Mouse (Mus musculus) heart, postnatal 0 days (tissue): ENCODE results near the gene Hcrtr1. TPM values are rescaled to one million over a fixed set of nuclear protein-coding genes. Genes with fewer than 3 reads are reported as not detected.

Experiments
- ATAC-seq: fragments of 200-750 bp; cut with Nextera tagmentation; 2 replicates; pipeline ENCODE4 v1.8.0; 2017; ENCODE audit warnings: low read depth, moderate number of reproducible peaks, moderate library complexity; ENCODE audit not compliant: insufficient read depth
- DNase-seq: peaks from one replicate; pipeline ENCODE4 v3.0.0-alpha.2; 2016; ENCODE audit warnings: low spot score
- H3K27ac ChIP-seq: fragments of 300-500 bp; sonication (generic); 2 replicates; pipeline ENCODE4 v1.5.1; 2014; ENCODE audit warnings: low read depth, mild to moderate bottlenecking
- H3K27me3 ChIP-seq: fragments of 300-500 bp; sonication (generic); 2 replicates; pipeline ENCODE4 v1.6.1; 2014; ENCODE audit warnings: low read length, mixed read lengths; ENCODE audit not compliant: control insufficient read depth, insufficient read depth
- H3K36me3 ChIP-seq: fragments of 300-500 bp; sonication (generic); replicated peaks from 2 replicates; pipeline ENCODE4 v1.6.1; 2014; ENCODE audit warnings: low read length, mixed read lengths; ENCODE audit not compliant: control insufficient read depth, insufficient read depth
- H3K4me1 ChIP-seq: fragments of 300-500 bp; sonication (generic); 2 replicates; pipeline ENCODE4 v1.6.1; 2014; ENCODE audit warnings: antibody characterized with exemption; ENCODE audit not compliant: control insufficient read depth, insufficient read depth
- H3K4me2 ChIP-seq: fragments of 300-500 bp; sonication (generic); 2 replicates; pipeline ENCODE4 v1.6.1; 2014; ENCODE audit warnings: low read depth, mild to moderate bottlenecking, low read length, moderate library complexity
- H3K4me3 ChIP-seq: fragments of 300-500 bp; sonication (generic); 2 replicates; pipeline ENCODE4 v1.5.1; 2014; ENCODE audit warnings: low read depth, low read length
- H3K9ac ChIP-seq: fragments of 300-500 bp; sonication (generic); replicated peaks from 2 replicates; pipeline ENCODE4 v1.6.1; 2014; ENCODE audit warnings: low read depth, low read length, mixed read lengths
- H3K9me3 ChIP-seq: fragments of 300-500 bp; sonication (generic); replicated peaks from 2 replicates; pipeline ENCODE4 v1.6.1; 2016; ENCODE audit warnings: low read length; ENCODE audit not compliant: control insufficient read depth
- CTCF ChIP-seq: IDR thresholded peaks from 2 replicates; pipeline ENCODE4 v1.5.1; 2016; ENCODE audit warnings: antibody characterized with exemption, control low read depth, low read depth
- EP300 ChIP-seq: IDR thresholded peaks from 2 replicates; pipeline ENCODE4 v1.6.1; 2016; ENCODE audit warnings: antibody characterized with exemption, low read depth
- whole genome bisulfite sequencing: fragments of 180-500 bp; shearing (Covaris S2); extraction: QIAGEN DNeasy Blood & Tissue Kit; methylation state at CpG from one replicate; pipeline ENCODE4 v1.1.7; 2014; 5-methylcytosine and 5-hydroxymethylcytosine counted together
- polyA plus RNA-seq: library from polyadenylated mRNA; unstranded; fragments of >200 nt; fragmentation: Nextera tagmentation; extraction: Ambion mirVana; gene quantifications from 2 replicates; pipeline ENCODE4 v1.2.1, GENCODE M21; 2015
- total RNA-seq: library from RNA; depleted of rRNA; stranded (reverse); fragments of >200 nt; gene quantifications from 2 replicates; pipeline ENCODE4 v1.2.3, GENCODE M21; 2014; ENCODE audit warnings: low replicate concordance

Gene Hcrtr1
- total and polyA plus RNA-seq, 2 experiments from 2014 or later: not detected

GRCm38 (mm10) chr4:130156812-130157371, 17.7 kb upstream of the Hcrtr1 start:
- Histone ChIP-seq H3K27me3 (peaks cover 10% of the 10 kb centered on the region), H3K4me3 (no peak overlapping the region), H3K4me1 (peaks cover 7% of the 10 kb centered on the region; the same call in 1 of the 2 replicates), H3K9me3 (no peaks in the 10 kb centered on the region), H3K4me2 (no peak overlapping the region), H3K9ac (no peak overlapping the region), H3K36me3 (no peaks in the 10 kb centered on the region), H3K27ac (no peak overlapping the region)
- no peak for DNase-seq
- ATAC-seq: no peak
- TF ChIP-seq CTCF (no peak), EP300 (no peak)
- 63% methylated on average over 12 of the region's 12 CpGs for WGBS

GRCm38 (mm10) chr4:130154250-130154649, 15.1 kb upstream of the Hcrtr1 start:
- DNase-seq (no peak), ATAC-seq (no peak)
- Histone ChIP-seq H3K4me3 (no peak overlapping the region), H3K9ac (no peak overlapping the region), H3K27me3 (peaks cover 10% of the 10 kb centered on the region), H3K36me3 (no peaks in the 10 kb centered on the region), H3K4me1 (no peaks in the 10 kb centered on the region), H3K27ac (no peak overlapping the region), H3K9me3 (no peaks in the 10 kb centered on the region), H3K4me2 (no peak overlapping the region)
- 77% methylated on average over 3 of the region's 3 CpGs for WGBS
- TF ChIP-seq CTCF (no peak), EP300 (no peak)

- H3K4me2 ChIP-seq: no peak overlapping the region
- H3K4me3 ChIP-seq: no peak overlapping the region
- peaks cover 10% of the 10 kb centered on the region for H3K27me3 ChIP-seq
- TF ChIP-seq CTCF (no peak), EP300 (no peak)
- WGBS: 65% methylated on average over 10 of the region's 10 CpGs
- no peak for DNase-seq
- H3K9ac ChIP-seq: no peak overlapping the region
- no peaks in the 10 kb centered on the region for H3K9me3 ChIP-seq
- no peaks in the 10 kb centered on the region for H3K4me1 ChIP-seq
- no peak for ATAC-seq
- H3K36me3 ChIP-seq: no peaks in the 10 kb centered on the region
- no peak overlapping the region for H3K27ac ChIP-seq
These were observed 9.2 kb upstream of the Hcrtr1 start for GRCm38 (mm10) chr4:130148405-130148804.

GRCm38 (mm10) chr4:130141786-130142185, 2.6 kb upstream of the Hcrtr1 start:
- TF ChIP-seq EP300: no peak
- TF ChIP-seq CTCF: no peak
- Histone ChIP-seq H3K27ac (no peak overlapping the region), H3K9ac (no peak overlapping the region), H3K4me1 (peaks cover 6% of the 10 kb centered on the region), H3K36me3 (no peaks in the 10 kb centered on the region), H3K4me2 (no peak overlapping the region), H3K9me3 (no peaks in the 10 kb centered on the region), H3K27me3 (peaks cover 40% of the 10 kb centered on the region), H3K4me3 (no peak overlapping the region)
- ATAC-seq (no peak), DNase-seq (no peak)
- WGBS: 37% methylated on average over 3 of the region's 3 CpGs

GRCm38 (mm10) chr4:130140992-130141402, 1.8 kb upstream of the Hcrtr1 start:
- Histone ChIP-seq H3K27ac (no peak overlapping the region), H3K27me3 (peaks cover 45% of the 10 kb centered on the region), H3K4me1 (peaks cover 6% of the 10 kb centered on the region), H3K9me3 (no peaks in the 10 kb centered on the region), H3K4me3 (no peak overlapping the region), H3K36me3 (no peaks in the 10 kb centered on the region), H3K4me2 (no peak overlapping the region), H3K9ac (no peak overlapping the region)
- ATAC-seq (no peak), DNase-seq (no peak)
- 44% methylated on average over 9 of the region's 9 CpGs for WGBS
- no peak for TF ChIP-seq EP300
- no peak for TF ChIP-seq CTCF
